Mouse (Mus musculus): Measurements from ENCODE around the gene Zfp628.

Zfp628 gene

GRCm38 (mm10) chr7:4937392-4937791, 22.4 kb downstream of the Zfp628 start:
- in situ Hi-C loops (cut with MboI, MseI), result loop anchor here (10.0 kb wide), 1 partner anchor 233 kb away; no protein-coding TSS in a partner anchor

GRCm38 (mm10) chr7:4938456-4938855, 23.4 kb downstream of the Zfp628 start:
- in situ Hi-C loops (cut with MboI, MseI), result loop anchor here (10.0 kb wide), 1 partner anchor 234 kb away; no protein-coding TSS in a partner anchor

GRCm38 (mm10) chr7:4940068-4940479, 25.1 kb downstream of the Zfp628 start:
- in situ Hi-C loops (cut with MboI, MseI), result loop anchor here (5.0 kb wide), 1 partner anchor 112 kb away; the partner anchor contains the start of gene Zfp580

GRCm38 (mm10) chr7:4942673-4943072, 27.7 kb downstream of the Zfp628 start:
- in situ Hi-C loops (cut with MboI, MseI), result loop anchor here (5.0 kb wide), 1 partner anchor 110 kb away; the partner anchor contains the start of gene Zfp580

GRCm38 (mm10) chr7:4943223-4943815, 28.3 kb downstream of the Zfp628 start:
- in situ Hi-C loops (cut with MboI, MseI), result loop anchor here (5.0 kb wide), 1 partner anchor 109 kb away; the partner anchor contains the start of gene Zfp580

GRCm38 (mm10) chr7:4947855-4948254, 32.8 kb downstream of the Zfp628 start:
- in situ Hi-C loops (cut with MboI, MseI), result no loop called here

- in situ Hi-C loops (cut with MboI, MseI), result no loop called here
Measured at GRCm38 (mm10) chr7:4948386-4948785, 33.4 kb downstream of the Zfp628 start.

- in situ Hi-C loops (cut with MboI, MseI), result no loop called here
Measured at GRCm38 (mm10) chr7:4950561-4951342, 35.7 kb downstream of the Zfp628 start.

GRCm38 (mm10) chr7:4953815-4954445, 38.9 kb downstream of the Zfp628 start:
- in situ Hi-C loops (cut with MboI, MseI), result no loop called here

- in situ Hi-C loops (cut with MboI, MseI), result no loop called here
Measured at GRCm38 (mm10) chr7:4957361-4957760, 42.3 kb downstream of the Zfp628 start.

GRCm38 (mm10) chr7:4963527-4963926, 48.5 kb downstream of the Zfp628 start:
- in situ Hi-C loops (cut with MboI, MseI), result no loop called here

- in situ Hi-C loops (cut with MboI, MseI), result no loop called here
Measured at GRCm38 (mm10) chr7:4964272-4964671, 49.3 kb downstream of the Zfp628 start, which contains the start of gene Sbk2. TSS of gene Sbk2 (minus strand) at chr7:4964406.

GRCm38 (mm10) chr7:4964988-4965387, 50.0 kb downstream of the Zfp628 start:
- in situ Hi-C loops (cut with MboI, MseI), result no loop called here

- in situ Hi-C loops (cut with MboI, MseI), result no loop called here
Measured at GRCm38 (mm10) chr7:4971068-4971467, 56.1 kb downstream of the Zfp628 start, which contains the start of gene Sbk3. TSS of gene Sbk3 (minus strand) at chr7:4971168.
